Mouse (Mus musculus) CH12.LX (cell line): ENCODE measurements around the gene Rgp1. TPM values are rescaled to one million over a fixed set of nuclear protein-coding genes. Genes with fewer than 3 reads are reported as not detected.

Experiments used
- DNase-seq: peaks from one replicate; pipeline ENCODE4 v3.0.0-alpha.2; 2013; ENCODE audit errors: extremely low read depth
- H3K27ac ChIP-seq: 2 replicates; pipeline ENCODE4 v1.5.1; 2012; ENCODE audit warnings: low read depth, mild to moderate bottlenecking, control low read depth, moderate library complexity; ENCODE audit not compliant: insufficient read depth
- H3K27me3 ChIP-seq: replicated peaks from 2 replicates; pipeline ENCODE3; 2012; ENCODE audit warnings: inconsistent platforms
- H3K36me3 ChIP-seq, 2 experiments: replicated peaks in 1 of 2; 2 replicates each; pipeline versions ENCODE3 to v1.6.1; 2012; ENCODE audit warnings: inconsistent platforms in 1 of 2, low read length in 1 of 2, mild to moderate bottlenecking in 1 of 2, mixed read lengths in 1 of 2, moderate library complexity in 1 of 2; ENCODE audit not compliant: control insufficient read depth in 1 of 2, insufficient read depth in 1 of 2
- H3K4me1 ChIP-seq, 2 experiments: 2 replicates each; pipeline ENCODE4 v1.6.1; 2012; ENCODE audit warnings: inconsistent platforms in 1 of 2, moderate library complexity in 1 of 2; ENCODE audit not compliant: insufficient read depth in 2 of 2, control insufficient read depth in 1 of 2
- H3K4me2 ChIP-seq: 2 replicates; pipeline ENCODE4 v1.6.1; 2012; ENCODE audit warnings: low read depth, mild to moderate bottlenecking, control low read depth; ENCODE audit not compliant: poor library complexity, insufficient read depth, severe bottlenecking
- H3K4me3 ChIP-seq, 3 experiments: fragments of 150-350 bp in 1 of 3; sonication (generic) in 1 of 3; replicated peaks in 1 of 3; 2 replicates each; pipeline versions ENCODE3 to v1.5.1; 2011 to 2012; ENCODE audit warnings: low read depth in 2 of 3, low read length in 2 of 3, mild to moderate bottlenecking in 2 of 3, moderate library complexity in 2 of 3, control low read depth in 1 of 3, improper control_type of control experiment in 1 of 3, inconsistent platforms in 1 of 3, mixed read lengths in 1 of 3; ENCODE audit not compliant: poor library complexity in 1 of 3
- H3K79me2 ChIP-seq: replicated peaks from 2 replicates; pipeline ENCODE4 v1.6.1; 2012; ENCODE audit warnings: mild to moderate bottlenecking, moderate library complexity; ENCODE audit not compliant: control insufficient read depth, poor library complexity, insufficient read depth, severe bottlenecking; ENCODE audit errors: extremely low read depth
- H3K9ac ChIP-seq: 2 replicates; pipeline ENCODE4 v1.6.1; 2012; ENCODE audit warnings: low read depth, mild to moderate bottlenecking, control low read depth, moderate library complexity; ENCODE audit not compliant: insufficient read depth
- H3K9me3 ChIP-seq: replicated peaks from 2 replicates; pipeline ENCODE3; 2012; ENCODE audit warnings: low read length, inconsistent platforms, mixed read lengths
- CHD1 ChIP-seq: IDR thresholded peaks from 2 replicates; pipeline ENCODE4 v1.6.1; 2012; ENCODE audit warnings: low read depth, low read length, improper control_type of control experiment, inconsistent platforms
- CHD2 ChIP-seq: IDR thresholded peaks from 2 replicates; pipeline ENCODE4 v1.6.1; 2011; ENCODE audit warnings: low read length, improper control_type of control experiment
- CTCF ChIP-seq, 2 experiments: IDR thresholded peaks in 1 of 2; conservative IDR thresholded peaks in 1 of 2; 2 replicates each; pipeline ENCODE4 v1.5.1; 2011 to 2012; ENCODE audit warnings: low read depth in 2 of 2, low read length in 2 of 2, improper control_type of control experiment in 1 of 2, inconsistent platforms in 1 of 2, mild to moderate bottlenecking in 1 of 2, moderate library complexity in 1 of 2
- E2F4 ChIP-seq: IDR thresholded peaks from 2 replicates; pipeline ENCODE4 v1.6.1; 2011; ENCODE audit warnings: low read depth, low read length, improper control_type of control experiment; ENCODE audit not compliant: insufficient replicate concordance
- ELF1 ChIP-seq: IDR thresholded peaks from 2 replicates; pipeline ENCODE4 v1.6.1; 2014; ENCODE audit warnings: low read depth, mild to moderate bottlenecking, inconsistent platforms, low read length, improper control_type of control experiment
- EP300 ChIP-seq: IDR thresholded peaks from 2 replicates; pipeline ENCODE4 v1.6.1; 2011; ENCODE audit warnings: low read length, improper control_type of control experiment
- ETS1 ChIP-seq: conservative IDR thresholded peaks from 2 replicates; pipeline ENCODE4 v1.6.1; 2012; ENCODE audit warnings: low read depth, mild to moderate bottlenecking, inconsistent platforms, low read length, improper control_type of control experiment, moderate library complexity
- GABPA ChIP-seq: IDR thresholded peaks from 2 replicates; pipeline ENCODE4 v1.6.1; 2012; ENCODE audit warnings: low read depth, low read length, improper control_type of control experiment, inconsistent platforms; ENCODE audit not compliant: insufficient replicate concordance
- HCFC1 ChIP-seq: IDR thresholded peaks from 2 replicates; pipeline ENCODE4 v1.6.1; 2012; ENCODE audit warnings: low read depth, mild to moderate bottlenecking, inconsistent platforms, low read length, improper control_type of control experiment
- IRF4 ChIP-seq: IDR thresholded peaks from 2 replicates; pipeline ENCODE4 v1.6.1; 2014; ENCODE audit warnings: low read depth, mild to moderate bottlenecking, inconsistent platforms, low read length, improper control_type of control experiment
- JUN ChIP-seq: IDR thresholded peaks from 2 replicates; pipeline ENCODE4 v1.6.1; 2011; ENCODE audit warnings: low read depth, mild to moderate bottlenecking, low read length, improper control_type of control experiment, moderate library complexity; ENCODE audit not compliant: insufficient read depth
- JUND ChIP-seq: conservative IDR thresholded peaks from 2 replicates; pipeline ENCODE4 v1.6.1; 2011; ENCODE audit warnings: low read depth, low read length, improper control_type of control experiment
- KAT2A ChIP-seq: IDR thresholded peaks from 2 replicates; pipeline ENCODE4 v1.6.1; 2012; ENCODE audit warnings: low read length, improper control_type of control experiment, inconsistent platforms; ENCODE audit not compliant: insufficient replicate concordance
- MAFK ChIP-seq: IDR thresholded peaks from 2 replicates; pipeline ENCODE4 v1.6.1; 2011; ENCODE audit warnings: low read length, improper control_type of control experiment; ENCODE audit not compliant: insufficient replicate concordance
- MAX ChIP-seq: IDR thresholded peaks from 2 replicates; pipeline ENCODE4 v1.6.1; 2011; ENCODE audit warnings: low read length, improper control_type of control experiment
- MAZ ChIP-seq: IDR thresholded peaks from 2 replicates; pipeline ENCODE4 v1.6.1; 2012; ENCODE audit warnings: low read depth, mild to moderate bottlenecking, inconsistent platforms, low read length, improper control_type of control experiment, moderate library complexity
- MEF2A ChIP-seq: IDR thresholded peaks from 2 replicates; pipeline ENCODE4 v1.6.1; 2014; ENCODE audit warnings: low read depth, mild to moderate bottlenecking, inconsistent platforms, low read length, improper control_type of control experiment, borderline replicate concordance
- MXI1 ChIP-seq: IDR thresholded peaks from 2 replicates; pipeline ENCODE4 v1.6.1; 2011; ENCODE audit warnings: mild to moderate bottlenecking, low read depth, low read length, improper control_type of control experiment
- MYC ChIP-seq: IDR thresholded peaks from 2 replicates; pipeline ENCODE4 v1.6.1; 2011; ENCODE audit warnings: low read depth, mild to moderate bottlenecking, improper control_type of control experiment, low read length
- NELFE ChIP-seq: IDR thresholded peaks from 2 replicates; pipeline ENCODE4 v1.6.1; 2011; ENCODE audit warnings: low read depth, low read length, improper control_type of control experiment
- NRF1 ChIP-seq: IDR thresholded peaks from 2 replicates; pipeline ENCODE4 v1.6.1; 2014; ENCODE audit warnings: low read depth, mild to moderate bottlenecking, inconsistent platforms, low read length, improper control_type of control experiment, moderate library complexity
- PAX5 ChIP-seq: IDR thresholded peaks from 2 replicates; pipeline ENCODE4 v1.6.1; 2012; ENCODE audit warnings: low read length, inconsistent platforms, mixed read lengths
- POLR2A ChIP-seq: IDR thresholded peaks from 2 replicates; pipeline ENCODE4 v1.6.1; 2011; ENCODE audit warnings: low read depth, mild to moderate bottlenecking, improper control_type of control experiment, low read length
- POLR2AphosphoS2 ChIP-seq: IDR thresholded peaks from 2 replicates; pipeline ENCODE4 v1.6.1; 2011; ENCODE audit warnings: low read depth, low read length, improper control_type of control experiment
- RAD21 ChIP-seq: IDR thresholded peaks from 2 replicates; pipeline ENCODE4 v1.6.1; 2011; ENCODE audit warnings: low read depth, mild to moderate bottlenecking, low read length, improper control_type of control experiment, moderate library complexity
- RCOR1 ChIP-seq: conservative IDR thresholded peaks from 2 replicates; pipeline ENCODE4 v1.6.1; 2012; ENCODE audit warnings: low read depth, mild to moderate bottlenecking, inconsistent platforms, low read length, improper control_type of control experiment
- SIN3A ChIP-seq: IDR thresholded peaks from 2 replicates; pipeline ENCODE4 v1.6.1; 2012; ENCODE audit warnings: low read length, improper control_type of control experiment, inconsistent platforms
- SMC3 ChIP-seq: IDR thresholded peaks from 2 replicates; pipeline ENCODE4 v1.6.1; 2011; ENCODE audit warnings: low read depth, low read length, improper control_type of control experiment
- TBP ChIP-seq: conservative IDR thresholded peaks from 2 replicates; pipeline ENCODE4 v1.6.1; 2011; ENCODE audit warnings: low read depth, low read length, improper control_type of control experiment
- TCF12 ChIP-seq: IDR thresholded peaks from 2 replicates; pipeline ENCODE4 v1.6.1; 2014; ENCODE audit warnings: low read depth, mild to moderate bottlenecking, inconsistent platforms, low read length, improper control_type of control experiment
- UBTF ChIP-seq: IDR thresholded peaks from 2 replicates; pipeline ENCODE4 v1.6.1; 2012; ENCODE audit warnings: low read depth, mild to moderate bottlenecking, inconsistent platforms, low read length, improper control_type of control experiment, moderate library complexity
- USF1 ChIP-seq: IDR thresholded peaks from 2 replicates; pipeline ENCODE4 v1.6.1; 2014; ENCODE audit warnings: low read depth, mild to moderate bottlenecking, inconsistent platforms, low read length, improper control_type of control experiment
- USF2 ChIP-seq: conservative IDR thresholded peaks from 2 replicates; pipeline ENCODE4 v1.6.1; 2011; ENCODE audit warnings: low read depth, low read length, improper control_type of control experiment
- ZC3H11A ChIP-seq: IDR thresholded peaks from 2 replicates; pipeline ENCODE4 v1.6.1; 2012; ENCODE audit warnings: low read depth, mild to moderate bottlenecking, inconsistent platforms, low read length, improper control_type of control experiment
- ZKSCAN1 ChIP-seq: IDR thresholded peaks from 2 replicates; pipeline ENCODE4 v1.6.1; 2012; ENCODE audit warnings: low read depth, inconsistent platforms, low read length, improper control_type of control experiment, borderline replicate concordance
- ZMIZ1 ChIP-seq: IDR thresholded peaks from 2 replicates; pipeline ENCODE4 v1.6.1; 2012; ENCODE audit warnings: low read depth, mild to moderate bottlenecking, inconsistent platforms, low read length, improper control_type of control experiment
- ZNF384 ChIP-seq: IDR thresholded peaks from 2 replicates; pipeline ENCODE4 v1.6.1; 2012; ENCODE audit warnings: low read depth, low read length, improper control_type of control experiment, inconsistent platforms
- dilution Hi-C: fragments of 300-500 bp; cut with MboI; formaldehyde crosslinking; loops from 2 replicates; pipeline ENCODE4 v1.14.3; 2020; ENCODE audit warnings: low sequenced_read_pairs; ENCODE audit not compliant: extremely low pct_unique_long_range_greater_than_20kb, extremely low pct_ligation_motif_present
- in situ Hi-C: fragments of 300-500 bp; cut with MboI; formaldehyde crosslinking; loops from 3 replicates; pipeline ENCODE4 v1.14.3; 2019; ENCODE audit warnings: low sequenced_read_pairs, low pct_ligation_motif_present, low pct_unique_long_range_greater_than_20kb, mixed read lengths
- polyA plus RNA-seq: library from polyadenylated mRNA; unstranded; fragments of >175 nt; gene quantifications from 2 replicates; pipeline ENCODE4 v1.2.1, GENCODE M21; 2012; ENCODE audit warnings: low read depth; ENCODE audit not compliant: insufficient read length
- total RNA-seq, 2 experiments: library from RNA; depleted of rRNA; stranded (reverse); fragments of 300-350 nt in 1 of 2; fragments of >200 nt in 1 of 2; gene quantifications; 2 replicates each; pipeline ENCODE4 v1.2.3; 2012 to 2014

Gene Rgp1
- 16.6 and 22.0 TPM in 2 replicates for total RNA-seq (2012; rRNA removed)
- 5.4 and 10.1 TPM in 2 replicates for total RNA-seq (2014; rRNA removed)
- 32.7 and 37.0 TPM in 2 replicates for polyA plus RNA-seq

DNA sequence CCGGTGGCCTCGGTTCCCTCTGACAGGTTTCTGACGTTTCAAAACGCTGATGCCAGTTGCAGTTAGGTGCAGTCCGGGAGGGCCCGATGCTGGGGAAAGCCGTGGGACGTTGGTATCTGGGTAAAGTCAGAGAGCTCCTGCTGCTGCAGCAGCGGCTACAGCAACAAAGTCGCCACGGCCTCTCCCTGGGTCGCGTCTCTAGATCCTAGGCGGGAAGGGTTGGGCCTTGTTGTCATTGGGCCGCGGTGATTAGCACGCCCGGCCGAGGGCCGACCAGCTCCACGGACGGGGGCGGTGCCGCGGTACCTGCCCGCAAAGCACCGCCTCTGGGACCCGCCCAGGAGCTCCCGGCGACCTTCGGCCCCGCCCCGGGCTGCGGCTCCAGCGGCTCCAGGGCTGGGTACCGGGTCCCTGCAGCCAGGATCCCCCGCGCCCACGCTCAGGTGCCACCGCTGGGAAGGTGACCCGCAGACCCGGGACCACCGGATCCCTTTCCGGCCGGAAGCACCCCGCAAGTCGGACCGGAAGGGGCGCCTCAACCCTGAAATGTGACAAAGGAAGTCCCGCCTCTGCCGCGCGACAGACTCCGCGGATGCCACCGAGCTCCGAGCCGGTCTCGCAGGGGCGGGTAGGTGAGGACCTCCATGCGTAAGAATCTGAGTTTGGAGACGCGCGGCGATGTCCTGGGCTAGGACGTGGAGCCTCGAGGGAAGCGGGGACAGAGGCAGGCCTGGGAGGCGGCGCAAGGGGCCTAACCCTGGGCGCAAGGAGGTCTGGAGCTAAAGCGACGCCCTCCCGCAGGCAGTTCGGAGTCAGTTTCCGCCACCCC, at the start of gene Rgp1, which contains the start of gene Gba2:
TSS of gene Rgp1 (plus strand) at position 340 of the 829 bp plus-strand sequence.
TSS of gene Gba2 (minus strand) at position 498 of the 829 bp plus-strand sequence.
- Histone ChIP-seq H3K9ac (peak within 1 kb of the TSS; percentile 63), H3K9me3 (no peaks in the 10 kb centered on the region), H3K36me3 (peaks cover 32 to 59% of the 10 kb centered on the region in 2 experiments), H3K27ac (peak within 1 kb of the TSS; percentile 9; the same call in 1 of the 2 replicates), H3K4me2 (peak within 1 kb of the TSS; percentile 85), H3K27me3 (no peaks in the 10 kb centered on the region), H3K4me1 (peaks cover 14 to 44% of the 10 kb centered on the region in 2 experiments), H3K79me2 (peaks cover 7% of the 10 kb centered on the region), H3K4me3 (peak within 1 kb of the TSS; percentile 73 to 80 (median 77))
- peak; percentile 81 for DNase-seq
- in situ Hi-C loops, result no loop called here
- dilution Hi-C loops, result no loop called here
- TF ChIP-seq ZNF384 (no peak), PAX5 (no peak), MAZ (peak; percentile 70; the same call in 1 of the 2 replicates), MXI1 (peak; percentile 78; the same call in 1 of the 2 replicates), MAFK (0 out of 2 replicates have a peak, but pooled peaks have one; percentile 9), ZMIZ1 (peak; percentile 70), POLR2A (peak; percentile 81), IRF4 (peak; percentile 61), TBP (0 out of 2 replicates have a peak, but pooled peaks have one; percentile 13), MAX (peak; percentile 61), MYC (0 out of 2 replicates have a peak, but pooled peaks have one; percentile 14), JUND (no peak), ZKSCAN1 (no peak), NELFE (peak; percentile 87), POLR2AphosphoS2 (peak; percentile 53), E2F4 (no peak), CHD1 (no peak), ZC3H11A (no peak), SMC3 (no peak), USF1 (no peak), RCOR1 (no peak; the same call in 1 of the 2 replicates), USF2 (no peak), NRF1 (0 out of 2 replicates have a peak, but pooled peaks have one; percentile 14), MEF2A (peak; percentile 14; the same call in 1 of the 2 replicates), UBTF (0 out of 2 replicates have a peak, but pooled peaks have one; percentile 38), EP300 (no peak), CHD2 (no peak), GABPA (no peak; the same call in 1 of the 2 replicates), KAT2A (peak; percentile 65; the same call in 1 of the 2 replicates), JUN (no peak), SIN3A (peak; percentile 92), TCF12 (peak; percentile 29), ELF1 (peak; percentile 80), ETS1 (0 out of 2 replicates have a peak, but pooled peaks have one; percentile 7), RAD21 (no peak), CTCF (conservative IDR thresholded peaks at IDR 0.05 in 1 of 2, IDR thresholded peaks at IDR 0.05 in 1 of 2; ENCODE audit: low read depth in 2 of 2, low read length in 2 of 2) (no peak), HCFC1 (peak; percentile 79)
